Mouse (Mus musculus): ENCODE data around the gene Ccdc12.

DNA sequence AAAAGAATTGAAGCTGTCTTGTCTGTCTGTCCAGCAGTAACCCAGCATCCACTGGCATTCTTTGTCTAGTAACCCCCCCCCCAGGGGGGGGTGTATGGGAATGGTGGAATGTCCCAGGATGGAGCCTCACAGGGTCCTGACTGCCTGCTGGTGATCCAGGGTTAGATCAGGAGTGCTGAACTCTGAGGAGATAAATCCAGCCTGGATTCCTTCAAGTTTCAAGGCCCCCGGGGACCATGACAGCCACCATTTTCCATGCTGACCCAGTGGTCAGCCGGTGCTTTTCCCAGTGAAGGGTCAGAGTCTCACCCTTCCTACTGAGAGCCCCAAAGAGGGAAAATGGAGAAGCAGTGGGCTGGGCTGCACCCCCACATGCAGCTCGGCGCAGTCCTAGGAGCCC, 75.6 kb downstream of the Ccdc12 start:
- TF ChIP-seq CTCF (IDR thresholded peaks at IDR 0.05) (no peak), EP300 (IDR thresholded peaks at IDR 0.05) (no peak)

Measured in lung, postnatal 0 days (tissue).